Mouse (Mus musculus) urinary bladder, postnatal 14 days (tissue): ENCODE measurements around the gene Sgpp1.

Source experiments
- DNase-seq: peaks from one replicate; pipeline ENCODE4 v3.0.0; 2021; ENCODE audit warnings: low spot score

Gene Sgpp1

GRCm38 (mm10) chr12:75735246-75736200 lies at the start of gene Sgpp1:
Gene Sgpp1, minus strand, starts transcription at chr12:75735729.
- DNase-seq = peak; percentile 83

GRCm38 (mm10) chr12:75784271-75784751 lies 48.8 kb upstream of the Sgpp1 start:
- no peak for DNase-seq

- DNase-seq = no peak
These were observed 46.5 kb upstream of the Sgpp1 start for GRCm38 (mm10) chr12:75781995-75782394.

GRCm38 (mm10) chr12:75781445-75781844 lies 45.9 kb upstream of the Sgpp1 start:
- DNase-seq = no peak

- peak; percentile 69 for DNase-seq
These were observed 37.0 kb upstream of the Sgpp1 start for GRCm38 (mm10) chr12:75772424-75773034.

- DNase-seq = no peak
These were observed 35.9 kb upstream of the Sgpp1 start for GRCm38 (mm10) chr12:75771410-75771809.

GRCm38 (mm10) chr12:75766885-75767317 lies 31.4 kb upstream of the Sgpp1 start:
- peak; percentile 10 for DNase-seq

GRCm38 (mm10) chr12:75766395-75766794 lies 30.9 kb upstream of the Sgpp1 start:
- no peak for DNase-seq

- no peak for DNase-seq
These were observed 30.2 kb upstream of the Sgpp1 start for GRCm38 (mm10) chr12:75765751-75766150.

- no peak for DNase-seq
These were observed 20.9 kb upstream of the Sgpp1 start for GRCm38 (mm10) chr12:75756387-75756786.

- no peak for DNase-seq
These were observed 18.2 kb upstream of the Sgpp1 start for GRCm38 (mm10) chr12:75753730-75754129.

GRCm38 (mm10) chr12:75752077-75752476 lies 16.5 kb upstream of the Sgpp1 start:
- DNase-seq = no peak

- DNase-seq = no peak
These were observed 13.0 kb upstream of the Sgpp1 start for GRCm38 (mm10) chr12:75748574-75748973.

- no peak for DNase-seq
These were observed 10.3 kb upstream of the Sgpp1 start for GRCm38 (mm10) chr12:75745697-75746290.

GRCm38 (mm10) chr12:75742101-75742500 lies 6.6 kb upstream of the Sgpp1 start:
- DNase-seq = no peak

- no peak for DNase-seq
These were observed 5.7 kb upstream of the Sgpp1 start for GRCm38 (mm10) chr12:75741273-75741672.

- no peak for DNase-seq
These were observed 4.9 kb upstream of the Sgpp1 start for GRCm38 (mm10) chr12:75740451-75740850.

- DNase-seq = no peak
These were observed 4.1 kb upstream of the Sgpp1 start for GRCm38 (mm10) chr12:75739611-75740010.

GRCm38 (mm10) chr12:75736296-75736695 lies 767 bp upstream of the Sgpp1 start:
- no peak for DNase-seq

- no peak for DNase-seq
These were observed 661 bp downstream of the Sgpp1 start for GRCm38 (mm10) chr12:75734891-75735245.

- no peak for DNase-seq
These were observed 1.4 kb downstream of the Sgpp1 start for GRCm38 (mm10) chr12:75734167-75734566.

GRCm38 (mm10) chr12:75733331-75734070 lies 2.0 kb downstream of the Sgpp1 start:
- no peak for DNase-seq
